Mouse (Mus musculus) central nervous system, embryonic 18 days (tissue): ENCODE measurements around the gene 4932414N04Rik. TPM values are rescaled to one million over a fixed set of nuclear protein-coding genes. Genes with fewer than 3 reads are reported as not detected.

Experiments used
- polyA plus RNA-seq: library from polyadenylated mRNA; depleted of rRNA; stranded (reverse); fragments of >200 nt; gene quantifications from 2 replicates; pipeline ENCODE4 v1.2.3, GENCODE M21; 2012; rRNA removed

4932414N04Rik gene
- not detected in 2 replicates for polyA plus RNA-seq

DNA sequence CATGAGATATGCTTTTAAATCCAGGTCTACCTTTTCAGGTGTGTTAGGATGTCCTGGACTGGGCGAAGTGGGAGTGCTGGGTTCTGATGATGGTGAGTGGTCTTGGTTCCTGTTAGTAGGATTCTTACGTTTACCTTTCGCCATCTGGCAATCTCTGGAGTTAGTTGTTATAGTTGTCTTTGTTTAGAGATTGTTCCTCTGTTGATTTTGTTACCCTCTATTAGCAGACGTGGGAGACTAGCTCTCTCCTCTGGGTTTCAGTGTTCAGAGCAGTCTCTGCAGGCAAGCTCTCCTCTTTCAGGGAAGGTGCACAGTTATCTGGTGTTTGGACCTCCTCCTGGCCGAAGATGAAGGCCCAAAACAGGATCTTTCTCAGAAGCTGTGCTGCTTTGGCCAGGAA lies at the start of gene 4932414N04Rik:
Gene 4932414N04Rik, plus strand, starts transcription at position 301 of the 400 bp plus-strand sequence.

Other genes with a start within 250 kb of the 4932414N04Rik start
- 20.8 and 23.1 TPM in 2 replicates for gene Stk39, start 184.2 kb upstream of the 4932414N04Rik start, polyA plus RNA-seq
- gene 4933409G03Rik, start 74.1 kb upstream of the 4932414N04Rik start, polyA plus RNA-seq = not detected in 2 replicates
- gene Cers6, start 205.0 kb downstream of the 4932414N04Rik start, polyA plus RNA-seq = 35.1 and 38.7 TPM in 2 replicates